Mouse (Mus musculus): ENCODE measurements around the gene Olfr231.

The Olfr231 gene

DNA sequence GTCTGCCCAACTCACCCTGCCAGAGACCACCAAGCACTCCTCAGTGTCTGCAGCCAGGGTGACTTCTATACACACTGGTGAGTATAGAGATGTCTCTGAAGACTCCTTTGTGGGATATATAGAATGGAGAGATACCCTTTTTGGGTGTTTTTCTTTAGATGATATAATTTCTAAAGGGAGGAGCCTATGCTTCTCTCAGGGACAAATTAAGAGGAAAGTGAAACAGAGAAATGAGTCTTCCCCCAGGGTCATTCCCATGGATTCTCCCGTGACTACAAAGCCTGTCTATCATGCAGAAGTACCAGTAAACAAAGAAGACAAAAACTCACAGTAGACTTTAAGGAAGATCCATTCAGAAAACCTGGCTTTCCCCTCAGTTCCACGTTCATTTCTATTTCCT, at the start of gene Olfr231:
TSS of gene Olfr231 (minus strand) at position 101 of the 400 bp plus-strand sequence.
- no peak for DNase-seq

DNA sequence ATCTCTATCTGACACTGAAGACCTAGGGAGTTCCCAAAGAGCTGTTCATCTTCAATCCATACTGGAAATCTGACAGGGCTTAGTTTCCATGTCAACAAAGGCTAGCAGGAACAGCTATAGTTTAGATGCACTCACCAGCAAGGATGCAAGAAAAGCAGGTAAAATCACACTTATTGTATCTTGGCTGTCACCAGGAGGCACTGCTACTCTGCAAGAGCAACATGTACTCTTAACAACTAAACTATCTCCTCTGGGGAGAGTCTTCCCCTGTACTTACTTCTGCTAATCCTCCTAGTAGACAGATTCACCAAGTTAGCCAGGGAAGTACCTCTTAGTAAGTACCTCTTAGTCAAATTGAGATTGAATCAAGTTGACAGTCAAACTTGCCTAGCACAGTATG, 48.1 kb upstream of the Olfr231 start:
- no peak for DNase-seq

DNA sequence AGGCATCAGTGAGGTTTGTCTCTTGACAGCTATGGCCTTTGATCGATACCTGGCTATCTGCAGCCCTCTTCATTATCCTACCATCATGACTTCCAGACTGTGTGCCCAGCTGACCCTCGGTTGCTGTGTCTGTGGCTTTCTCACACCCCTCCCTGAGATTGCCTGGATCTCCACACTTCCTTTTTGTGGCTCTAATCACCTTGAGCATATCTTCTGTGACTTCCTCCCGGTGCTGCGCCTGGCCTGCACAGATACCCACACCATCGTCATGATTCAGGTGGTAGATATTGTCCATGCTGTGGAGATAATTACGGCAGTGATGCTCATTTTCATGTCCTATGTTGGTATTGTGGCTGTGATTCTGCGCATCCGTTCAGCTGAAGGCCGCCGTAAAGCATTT, 38.1 kb upstream of the Olfr231 start:
- no peak for DNase-seq

DNA sequence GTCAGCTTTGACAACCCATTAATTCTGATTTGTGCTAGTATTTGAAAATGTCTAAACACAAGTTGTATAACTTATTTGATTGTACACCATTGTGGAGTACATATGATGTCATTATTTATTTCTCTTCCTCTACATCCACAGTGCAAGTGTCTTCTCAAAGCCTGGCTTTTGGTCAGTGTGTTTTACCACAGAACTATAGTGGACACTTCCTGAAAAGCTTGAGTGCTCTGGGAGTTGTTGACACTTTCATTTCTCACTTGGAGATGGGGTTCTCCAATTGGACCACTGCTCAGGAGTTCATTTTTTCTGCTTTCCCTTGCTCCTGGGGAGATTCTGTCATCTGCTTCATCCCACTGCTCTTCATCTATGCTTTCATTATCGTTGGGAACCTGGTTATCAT, 37.5 kb upstream of the Olfr231 start:
- no peak for DNase-seq

DNA sequence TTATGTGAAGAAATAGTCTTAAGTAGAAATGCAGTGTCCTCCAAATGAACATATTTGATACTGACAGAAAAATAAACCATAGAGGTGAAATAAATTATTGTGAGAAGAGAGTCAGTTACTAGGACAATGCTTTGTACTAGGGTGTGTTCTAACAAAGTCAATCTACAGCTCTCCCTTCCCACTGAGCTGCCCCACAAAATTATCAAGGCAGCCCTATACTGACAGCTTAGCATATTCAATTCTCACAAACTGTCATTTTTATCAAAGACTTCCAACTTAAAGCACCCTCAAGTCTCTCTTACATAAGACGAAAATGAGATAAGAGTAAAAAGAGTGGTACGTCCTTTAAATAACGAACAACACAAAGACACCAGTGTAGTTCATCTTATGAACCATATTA, 36.7 kb upstream of the Olfr231 start:
- no peak for DNase-seq

DNA sequence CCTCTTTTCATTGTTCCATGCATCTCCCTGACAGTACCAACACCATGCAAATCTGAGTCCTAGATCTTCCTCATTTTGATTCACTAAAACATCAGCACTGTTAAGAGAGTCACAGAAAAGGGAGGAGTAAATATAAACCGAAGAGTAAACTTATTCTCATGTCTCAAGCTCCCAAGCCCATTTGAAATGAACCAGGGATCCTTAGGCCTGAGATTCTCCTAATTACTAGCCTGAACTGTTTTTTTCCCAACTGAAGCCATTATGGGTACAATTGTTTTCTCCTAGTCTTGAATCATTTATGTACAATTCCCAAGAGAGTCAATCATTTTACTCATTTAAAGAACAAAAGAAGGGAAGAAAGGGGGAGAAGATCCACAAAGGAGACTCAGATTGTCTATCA, 34.4 kb upstream of the Olfr231 start, which contains the start of gene Olfr420:
TSS of gene Olfr420 (plus strand) at position 301 of the 400 bp plus-strand sequence.
- no peak for DNase-seq

DNA sequence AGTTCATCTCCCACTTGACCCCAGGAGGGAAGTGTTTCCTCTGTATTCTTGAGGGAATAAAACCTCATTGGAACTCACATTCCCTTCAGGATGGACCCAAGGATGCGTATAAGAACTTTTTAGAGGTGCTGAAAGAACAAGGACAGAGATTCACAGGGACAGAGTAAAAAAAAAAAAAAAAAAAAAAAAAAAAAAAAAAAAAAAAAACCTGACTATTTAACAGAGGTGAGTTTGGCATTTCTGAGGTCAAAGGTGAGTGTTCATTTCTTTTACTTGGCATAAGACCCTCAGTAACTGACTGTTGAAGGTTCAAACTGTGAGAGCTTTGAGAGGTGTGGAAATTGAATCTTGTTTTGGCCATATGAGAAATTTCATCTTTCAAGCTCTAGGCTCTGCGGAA, 28.3 kb upstream of the Olfr231 start:
- no peak for DNase-seq

DNA sequence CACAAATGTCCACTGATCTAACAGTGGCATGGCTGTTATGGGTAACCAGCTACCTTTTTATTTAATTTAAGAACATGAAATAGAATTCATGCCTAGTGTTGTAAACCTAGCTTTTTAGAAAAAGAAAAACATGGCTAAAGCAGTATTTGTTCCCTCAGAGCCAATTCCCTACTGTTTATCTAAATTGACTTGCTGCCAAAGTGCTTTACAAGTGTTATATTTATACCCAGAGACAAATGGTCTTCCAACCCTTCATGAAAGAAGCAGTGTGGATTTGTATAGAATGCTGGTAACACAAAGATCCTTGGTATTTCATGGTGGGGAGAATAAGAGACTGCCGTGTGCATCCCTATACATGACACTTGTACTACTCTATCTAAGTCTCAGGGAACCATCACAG, 25.7 kb upstream of the Olfr231 start:
- no peak for DNase-seq

DNA sequence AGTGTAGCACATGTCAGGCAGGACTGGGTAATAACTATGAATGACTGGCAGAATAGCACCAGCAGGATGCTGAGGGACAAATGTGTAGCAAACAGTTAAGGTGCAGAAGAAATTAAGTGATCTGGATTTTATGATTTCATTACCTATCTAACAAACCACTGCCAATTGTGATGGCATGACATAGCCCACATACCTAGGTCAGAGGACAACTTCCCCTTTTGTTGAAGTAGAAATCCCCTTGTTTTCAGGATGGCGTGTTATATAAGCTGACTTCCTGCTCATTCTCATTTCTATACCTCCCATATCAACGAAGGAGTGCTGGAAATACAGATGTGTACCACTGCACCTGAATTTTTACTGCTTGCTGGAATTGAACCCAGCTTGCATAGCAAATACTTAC, 20.4 kb upstream of the Olfr231 start:
- no peak for DNase-seq

DNA sequence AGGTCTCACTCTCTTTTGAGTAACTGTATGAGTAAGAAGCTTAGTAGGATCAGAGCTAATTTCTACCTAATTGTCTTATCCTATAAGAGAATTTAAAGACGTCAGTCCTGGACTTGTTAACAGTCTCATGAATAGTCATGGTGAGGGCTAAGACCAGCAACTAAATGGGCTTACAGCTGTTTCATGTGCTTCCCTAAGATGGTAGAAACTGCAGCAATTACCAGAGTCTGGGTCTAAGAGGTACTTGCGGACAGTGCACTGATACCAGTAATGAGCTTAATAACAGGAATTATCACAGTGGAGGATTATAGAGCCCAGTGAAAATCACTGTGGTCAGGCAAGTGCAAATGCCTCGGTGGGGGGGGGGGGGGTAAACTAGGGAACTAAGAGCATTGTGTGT, 11.0 kb upstream of the Olfr231 start:
- no peak for DNase-seq

DNA sequence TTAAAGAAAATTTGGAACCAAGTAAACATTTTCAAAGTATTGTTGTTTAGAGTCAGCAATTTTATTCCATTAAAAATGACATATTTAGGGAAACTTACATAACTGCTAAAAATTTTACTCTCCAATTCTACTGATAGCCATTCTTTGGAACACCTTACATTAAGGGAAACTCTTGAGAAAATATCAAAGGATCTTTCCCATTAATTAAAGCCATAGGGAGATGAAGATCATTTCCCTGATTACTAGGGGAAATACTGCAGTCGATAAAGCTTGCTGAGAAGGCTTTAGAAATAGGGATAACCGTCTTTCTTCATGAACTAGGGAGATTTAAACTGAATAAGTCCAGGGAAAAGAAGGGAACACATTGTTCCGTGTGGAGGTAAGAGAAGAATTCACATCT, 10.3 kb upstream of the Olfr231 start, which contains the start of gene Olfr424:
TSS of gene Olfr424 (plus strand) at position 301 of the 400 bp plus-strand sequence.
- DNase-seq: no peak

DNA sequence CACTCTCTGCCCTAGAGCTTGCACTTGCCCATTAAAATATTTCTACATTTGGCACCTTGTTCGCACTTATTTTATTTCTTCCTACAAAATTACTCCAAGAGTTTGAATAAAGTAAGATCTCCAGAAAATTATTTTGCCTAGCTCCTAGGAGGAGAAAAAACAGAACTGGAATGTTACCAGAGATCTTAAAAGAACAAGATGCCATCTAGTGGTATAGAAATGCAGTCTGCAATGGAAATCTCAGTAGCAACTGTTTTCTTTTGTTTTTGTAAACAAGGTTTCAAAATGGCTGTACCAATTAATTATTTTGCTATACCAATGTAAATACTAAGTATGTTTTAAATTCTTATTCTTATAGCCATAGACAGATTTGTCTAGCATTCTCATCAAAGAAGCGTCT, 17.2 kb downstream of the Olfr231 start:
- no peak for DNase-seq

DNA sequence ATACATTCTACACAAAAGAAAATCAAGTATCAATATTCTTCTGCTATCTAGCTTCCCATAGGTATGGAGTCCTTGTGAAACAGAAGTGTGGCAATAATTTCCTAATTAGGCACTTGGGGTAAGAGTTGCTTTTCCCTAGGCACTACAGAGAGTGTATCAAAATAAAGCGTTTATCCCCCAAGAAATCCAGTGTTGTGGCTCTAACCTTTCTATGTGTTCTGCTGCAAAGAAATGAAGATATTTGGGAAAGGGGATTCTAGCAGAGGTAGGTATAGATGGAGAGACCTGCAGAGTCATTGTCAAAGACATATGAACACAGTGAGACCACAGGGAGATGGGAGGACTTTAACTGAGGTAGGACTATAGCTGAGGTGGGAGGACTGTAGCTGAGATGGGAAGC, 24.4 kb downstream of the Olfr231 start, which contains the start of gene Olfr427:
TSS of gene Olfr427 (plus strand) at position 301 of the 400 bp plus-strand sequence.
- DNase-seq: no peak

DNA sequence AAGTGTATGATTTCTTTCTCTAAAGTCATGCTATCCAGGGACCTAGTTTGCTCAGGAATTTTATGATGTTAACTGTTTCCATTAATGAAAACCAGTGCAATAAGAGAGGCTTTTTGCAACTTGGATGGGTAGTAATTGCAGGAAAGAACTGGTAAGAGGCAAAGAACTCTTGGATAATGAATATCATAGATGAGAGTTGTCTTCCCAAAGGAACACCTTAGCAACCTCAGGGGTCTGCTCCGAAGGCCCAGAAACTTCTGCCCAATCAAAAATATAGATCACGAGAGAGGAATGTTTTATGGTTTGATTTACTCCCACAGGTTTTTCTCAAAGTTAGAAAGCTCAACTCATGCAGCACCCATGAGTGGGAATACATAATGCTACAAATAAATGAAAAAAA, 36.9 kb downstream of the Olfr231 start, which contains the start of gene Olfr429:
TSS of gene Olfr429 (plus strand) at position 301 of the 400 bp plus-strand sequence.
- DNase-seq: no peak

DNA sequence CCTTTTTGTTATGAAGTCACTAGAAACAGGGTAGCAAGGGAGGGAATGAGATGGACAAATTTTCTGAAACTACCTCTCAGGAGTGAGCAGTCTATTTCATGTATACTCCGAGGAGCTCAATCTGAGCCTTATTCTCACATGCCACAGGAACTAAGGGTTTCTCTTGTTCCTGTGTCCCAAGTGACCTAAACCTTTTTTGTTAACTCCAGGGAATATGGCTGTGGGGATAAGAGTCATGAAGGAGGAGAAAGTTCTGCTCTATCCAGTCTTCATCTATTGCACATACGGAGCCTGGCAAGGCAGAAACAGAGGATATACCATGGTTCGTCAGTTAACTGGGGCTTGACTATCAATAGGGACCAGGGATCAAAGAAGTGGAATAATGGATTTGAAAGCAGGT, 54.7 kb downstream of the Olfr231 start, which contains the start of gene Olfr430:
TSS of gene Olfr430 (plus strand) at position 301 of the 400 bp plus-strand sequence.
- DNase-seq: no peak

Data from thymus, postnatal 14 days (tissue).